Mouse (Mus musculus): Measurements from ENCODE around the gene Ttc9.

GRCm38 (mm10) chr12:81626226-81626861 is 4.7 kb upstream of the Ttc9 start:
- TF ChIP-seq CTCF (IDR thresholded peaks at IDR 0.05; ENCODE audit: low read depth) (no peak), EP300 (IDR thresholded peaks at IDR 0.05; ENCODE audit: low read depth) (no peak)
